Mouse (Mus musculus): ENCODE results near the gene Bmp4. TPM values are rescaled to one million over a fixed set of nuclear protein-coding genes. Genes with fewer than 3 reads are reported as not detected.

Gene Bmp4
- polyA plus RNA-seq, 1 experiment from 2014 or later, result 5.7 TPM

- Histone ChIP-seq H3K4me2 (replicated peaks) (no peak overlapping the region), H3K27ac (no peak overlapping the region), H3K9ac (replicated peaks) (no peak overlapping the region), H3K4me3 (replicated peaks) (no peak overlapping the region), H3K9me3 (no peaks in the 10 kb centered on the region), H3K36me3 (no peaks in the 10 kb centered on the region), H3K27me3 (no peaks in the 10 kb centered on the region), H3K4me1 (replicated peaks) (no peaks in the 10 kb centered on the region)
- no peak for ATAC-seq
- 88% methylated on average over 3 of the region's 3 CpGs for WGBS
Measured at GRCm38 (mm10) chr14:46408319-46408718, 17.9 kb upstream of the Bmp4 start.

- no peak for ATAC-seq
- Histone ChIP-seq H3K36me3 (no peaks in the 10 kb centered on the region), H3K27ac (no peak overlapping the region), H3K9me3 (no peaks in the 10 kb centered on the region), H3K9ac (replicated peaks) (no peak overlapping the region), H3K27me3 (peaks cover 42% of the 10 kb centered on the region), H3K4me2 (replicated peaks) (no peak overlapping the region), H3K4me1 (replicated peaks) (peaks cover 11% of the 10 kb centered on the region), H3K4me3 (replicated peaks) (no peak overlapping the region)
- 54% methylated on average over 2 of the region's 2 CpGs for WGBS
Measured at GRCm38 (mm10) chr14:46399925-46400324, 9.5 kb upstream of the Bmp4 start.

GRCm38 (mm10) chr14:46398091-46398695 lies 7.7 kb upstream of the Bmp4 start:
- peaks cover 50% of the 10 kb centered on the region for H3K27me3 ChIP-seq
- H3K4me3 ChIP-seq (replicated peaks), result peak overlapping the region; percentile 29
- no peaks in the 10 kb centered on the region for H3K36me3 ChIP-seq
- peaks cover 11% of the 10 kb centered on the region for H3K4me1 ChIP-seq (replicated peaks)
- ATAC-seq, result 0 out of 2 replicates have a peak, but pooled peaks have one; percentile 11
- H3K9ac ChIP-seq (replicated peaks), result no peak overlapping the region
- H3K9me3 ChIP-seq, result no peaks in the 10 kb centered on the region
- H3K27ac ChIP-seq, result no peak overlapping the region
- 4% methylated on average over 27 of the region's 27 CpGs for WGBS
- peak overlapping the region; percentile 48 for H3K4me2 ChIP-seq (replicated peaks)

- H3K4me1 ChIP-seq (replicated peaks), result peaks cover 32% of the 10 kb centered on the region
- no peak overlapping the region for H3K4me2 ChIP-seq (replicated peaks)
- no peaks in the 10 kb centered on the region for H3K9me3 ChIP-seq
- no peak for ATAC-seq
- peaks cover 79% of the 10 kb centered on the region for H3K27me3 ChIP-seq
- no peak overlapping the region for H3K27ac ChIP-seq
- WGBS, result 59% methylated on average over 6 of the region's 6 CpGs
- no peak overlapping the region for H3K4me3 ChIP-seq (replicated peaks)
- H3K9ac ChIP-seq (replicated peaks), result no peak overlapping the region
- H3K36me3 ChIP-seq, result no peaks in the 10 kb centered on the region
Measured at GRCm38 (mm10) chr14:46391621-46392170, 1.2 kb upstream of the Bmp4 start.

GRCm38 (mm10) chr14:46389438-46390248 lies 826 bp downstream of the Bmp4 start:
- H3K27ac ChIP-seq, result no peak overlapping the region
- no peaks in the 10 kb centered on the region for H3K9me3 ChIP-seq
- ATAC-seq, result no peak
- peak overlapping the region; percentile 55 for H3K4me2 ChIP-seq (replicated peaks)
- H3K27me3 ChIP-seq, result peaks cover 90% of the 10 kb centered on the region
- H3K4me1 ChIP-seq (replicated peaks), result peaks cover 50% of the 10 kb centered on the region
- H3K9ac ChIP-seq (replicated peaks), result no peak overlapping the region; the same call in 1 of the 2 replicates
- WGBS, result 7% methylated on average over 24 of the region's 24 CpGs
- H3K4me3 ChIP-seq (replicated peaks), result peak overlapping the region; percentile 30
- no peaks in the 10 kb centered on the region for H3K36me3 ChIP-seq

- Histone ChIP-seq H3K4me2 (replicated peaks) (peak overlapping the region; percentile 85), H3K36me3 (no peaks in the 10 kb centered on the region), H3K9ac (replicated peaks) (no peak overlapping the region), H3K4me1 (replicated peaks) (peaks cover 50% of the 10 kb centered on the region), H3K4me3 (replicated peaks) (peak overlapping the region; percentile 53), H3K27ac (no peak overlapping the region), H3K9me3 (no peaks in the 10 kb centered on the region), H3K27me3 (peaks cover 94% of the 10 kb centered on the region)
- WGBS, result under 1% methylated on average over 27 of the region's 27 CpGs
- ATAC-seq, result no peak
Measured at GRCm38 (mm10) chr14:46388636-46389035, 1.8 kb downstream of the Bmp4 start.

- H3K4me2 ChIP-seq (replicated peaks), result peak overlapping the region; percentile 85
- no peak overlapping the region for H3K27ac ChIP-seq
- H3K36me3 ChIP-seq, result no peaks in the 10 kb centered on the region
- H3K9ac ChIP-seq (replicated peaks), result peak overlapping the region; percentile 55
- H3K4me3 ChIP-seq (replicated peaks), result peak overlapping the region; percentile 53
- WGBS, result under 1% methylated on average over 40 of the region's 41 CpGs
- peak; percentile 39 for ATAC-seq
- H3K9me3 ChIP-seq, result no peaks in the 10 kb centered on the region
- H3K27me3 ChIP-seq, result peaks cover 95% of the 10 kb centered on the region
- H3K4me1 ChIP-seq (replicated peaks), result peaks cover 50% of the 10 kb centered on the region
Measured at GRCm38 (mm10) chr14:46387821-46388481, 2.5 kb downstream of the Bmp4 start.

- Histone ChIP-seq H3K27me3 (peaks cover 96% of the 10 kb centered on the region), H3K9me3 (no peaks in the 10 kb centered on the region), H3K9ac (replicated peaks) (peak overlapping the region; percentile 55), H3K36me3 (no peaks in the 10 kb centered on the region), H3K4me1 (replicated peaks) (peaks cover 50% of the 10 kb centered on the region), H3K27ac (no peak overlapping the region), H3K4me3 (replicated peaks) (peak overlapping the region; percentile 53), H3K4me2 (replicated peaks) (peak overlapping the region; percentile 85)
- WGBS, result 0% methylated on average over 27 of the region's 27 CpGs
- peak; percentile 86 for ATAC-seq
Measured at GRCm38 (mm10) chr14:46387357-46387671, 3.2 kb downstream of the Bmp4 start.

- Histone ChIP-seq H3K9ac (replicated peaks) (peak overlapping the region; percentile 55), H3K9me3 (no peaks in the 10 kb centered on the region), H3K36me3 (no peaks in the 10 kb centered on the region), H3K27me3 (peaks cover 96% of the 10 kb centered on the region), H3K4me3 (replicated peaks) (peak overlapping the region; percentile 53), H3K4me1 (replicated peaks) (peaks cover 50% of the 10 kb centered on the region), H3K27ac (no peak overlapping the region), H3K4me2 (replicated peaks) (peak overlapping the region; percentile 85)
- WGBS, result under 1% methylated on average over 28 of the region's 28 CpGs
- ATAC-seq, result peak; percentile 19
Measured at GRCm38 (mm10) chr14:46386478-46387356, 3.8 kb downstream of the Bmp4 start.

GRCm38 (mm10) chr14:46385701-46386477 lies 4.6 kb downstream of the Bmp4 start:
- peak overlapping the region; percentile 42; the same call in 1 of the 2 replicates for H3K9ac ChIP-seq (replicated peaks)
- ATAC-seq, result no peak
- no peaks in the 10 kb centered on the region for H3K36me3 ChIP-seq
- no peaks in the 10 kb centered on the region for H3K9me3 ChIP-seq
- whole genome bisulfite sequencing, result under 1% methylated on average over 39 of the region's 39 CpGs
- peaks cover 50% of the 10 kb centered on the region for H3K4me1 ChIP-seq (replicated peaks)
- H3K4me2 ChIP-seq (replicated peaks), result peak overlapping the region; percentile 85
- no peak overlapping the region for H3K27ac ChIP-seq
- peaks cover 96% of the 10 kb centered on the region for H3K27me3 ChIP-seq
- peak overlapping the region; percentile 53 for H3K4me3 ChIP-seq (replicated peaks)

All from midbrain, embryonic 13.5 days (tissue).